Mouse (Mus musculus) heart, postnatal 0 days (tissue): Measurements from ENCODE around the gene Ccdc88c. TPM values are rescaled to one million over a fixed set of nuclear protein-coding genes. Genes with fewer than 3 reads are reported as not detected.

Source experiments
- ATAC-seq: fragments of 200-750 bp; cut with Nextera tagmentation; 2 replicates; pipeline ENCODE4 v1.8.0; 2017; ENCODE audit warnings: low read depth, moderate number of reproducible peaks, moderate library complexity; ENCODE audit not compliant: insufficient read depth
- DNase-seq: peaks from one replicate; pipeline ENCODE4 v3.0.0-alpha.2; 2016; ENCODE audit warnings: low spot score
- H3K27ac ChIP-seq: fragments of 300-500 bp; sonication (generic); 2 replicates; pipeline ENCODE4 v1.5.1; 2014; ENCODE audit warnings: low read depth, mild to moderate bottlenecking
- H3K27me3 ChIP-seq: fragments of 300-500 bp; sonication (generic); 2 replicates; pipeline ENCODE4 v1.6.1; 2014; ENCODE audit warnings: low read length, mixed read lengths; ENCODE audit not compliant: control insufficient read depth, insufficient read depth
- H3K36me3 ChIP-seq: fragments of 300-500 bp; sonication (generic); replicated peaks from 2 replicates; pipeline ENCODE4 v1.6.1; 2014; ENCODE audit warnings: low read length, mixed read lengths; ENCODE audit not compliant: control insufficient read depth, insufficient read depth
- H3K4me1 ChIP-seq: fragments of 300-500 bp; sonication (generic); 2 replicates; pipeline ENCODE4 v1.6.1; 2014; ENCODE audit warnings: antibody characterized with exemption; ENCODE audit not compliant: control insufficient read depth, insufficient read depth
- H3K4me2 ChIP-seq: fragments of 300-500 bp; sonication (generic); 2 replicates; pipeline ENCODE4 v1.6.1; 2014; ENCODE audit warnings: low read depth, mild to moderate bottlenecking, low read length, moderate library complexity
- H3K4me3 ChIP-seq: fragments of 300-500 bp; sonication (generic); 2 replicates; pipeline ENCODE4 v1.5.1; 2014; ENCODE audit warnings: low read depth, low read length
- H3K9ac ChIP-seq: fragments of 300-500 bp; sonication (generic); replicated peaks from 2 replicates; pipeline ENCODE4 v1.6.1; 2014; ENCODE audit warnings: low read depth, low read length, mixed read lengths
- H3K9me3 ChIP-seq: fragments of 300-500 bp; sonication (generic); replicated peaks from 2 replicates; pipeline ENCODE4 v1.6.1; 2016; ENCODE audit warnings: low read length; ENCODE audit not compliant: control insufficient read depth
- CTCF ChIP-seq: IDR thresholded peaks from 2 replicates; pipeline ENCODE4 v1.5.1; 2016; ENCODE audit warnings: antibody characterized with exemption, control low read depth, low read depth
- EP300 ChIP-seq: IDR thresholded peaks from 2 replicates; pipeline ENCODE4 v1.6.1; 2016; ENCODE audit warnings: antibody characterized with exemption, low read depth
- WGBS: fragments of 180-500 bp; shearing (Covaris S2); extraction: QIAGEN DNeasy Blood & Tissue Kit; methylation state at CpG from one replicate; pipeline ENCODE4 v1.1.7; 2014; 5-methylcytosine and 5-hydroxymethylcytosine counted together
- polyA plus RNA-seq: library from polyadenylated mRNA; unstranded; fragments of >200 nt; fragmentation: Nextera tagmentation; extraction: Ambion mirVana; gene quantifications from 2 replicates; pipeline ENCODE4 v1.2.1, GENCODE M21; 2015
- total RNA-seq: library from RNA; depleted of rRNA; stranded (reverse); fragments of >200 nt; gene quantifications from 2 replicates; pipeline ENCODE4 v1.2.3, GENCODE M21; 2014; ENCODE audit warnings: low replicate concordance

Gene Ccdc88c
- total and polyA plus RNA-seq, 2 experiments from 2014 or later = 1.6 to 4.7 TPM

GRCm38 (mm10) chr12:100953926-100954325, 74.9 kb downstream of the Ccdc88c start:
- Histone ChIP-seq H3K27me3 (peaks cover 27% of the 10 kb centered on the region), H3K4me1 (peaks cover 10% of the 10 kb centered on the region; the same call in 1 of the 2 replicates), H3K36me3 (no peaks in the 10 kb centered on the region), H3K27ac (no peak overlapping the region), H3K9me3 (no peaks in the 10 kb centered on the region), H3K9ac (no peak overlapping the region), H3K4me2 (no peak overlapping the region), H3K4me3 (no peak overlapping the region)
- 50% methylated on average over 8 of the region's 8 CpGs for WGBS
- DNase-seq = no peak
- TF ChIP-seq CTCF = no peak
- no peak for TF ChIP-seq EP300
- no peak for ATAC-seq

GRCm38 (mm10) chr12:100952193-100952931, 76.5 kb downstream of the Ccdc88c start:
- Histone ChIP-seq H3K4me1 (no peaks in the 10 kb centered on the region), H3K27me3 (peaks cover 34% of the 10 kb centered on the region), H3K36me3 (no peaks in the 10 kb centered on the region), H3K9me3 (no peaks in the 10 kb centered on the region), H3K4me2 (peak overlapping the region; percentile 22), H3K9ac (no peak overlapping the region), H3K4me3 (no peak overlapping the region), H3K27ac (peak overlapping the region; percentile 49; the same call in 1 of the 2 replicates)
- ATAC-seq (peak; percentile 86), DNase-seq (peak; percentile 73)
- peak; percentile 78 for TF ChIP-seq CTCF
- 0 out of 2 replicates have a peak, but pooled peaks have one; percentile 51 for TF ChIP-seq EP300
- WGBS = 28% methylated on average over 9 of the region's 9 CpGs

- H3K36me3 ChIP-seq = peaks cover 6% of the 10 kb centered on the region
- WGBS = 78% methylated on average over 5 of the region's 5 CpGs
- H3K9ac ChIP-seq = no peak overlapping the region
- H3K27ac ChIP-seq = no peak overlapping the region
- H3K27me3 ChIP-seq = peaks cover 22% of the 10 kb centered on the region
- no peak for ATAC-seq
- H3K4me1 ChIP-seq = no peaks in the 10 kb centered on the region
- no peaks in the 10 kb centered on the region for H3K9me3 ChIP-seq
- no peak overlapping the region for H3K4me2 ChIP-seq
- DNase-seq = no peak
- TF ChIP-seq CTCF (no peak), EP300 (no peak)
- no peak overlapping the region for H3K4me3 ChIP-seq
These were observed 79.7 kb downstream of the Ccdc88c start for GRCm38 (mm10) chr12:100949146-100949545.

GRCm38 (mm10) chr12:100948021-100948420, 80.8 kb downstream of the Ccdc88c start:
- no peak for TF ChIP-seq EP300
- no peak for TF ChIP-seq CTCF
- Histone ChIP-seq H3K4me2 (no peak overlapping the region), H3K27ac (no peak overlapping the region), H3K27me3 (peaks cover 22% of the 10 kb centered on the region), H3K4me1 (no peaks in the 10 kb centered on the region), H3K9me3 (no peaks in the 10 kb centered on the region), H3K9ac (no peak overlapping the region), H3K36me3 (peaks cover 6% of the 10 kb centered on the region), H3K4me3 (no peak overlapping the region)
- ATAC-seq (no peak), DNase-seq (no peak)
- 58% methylated on average over 6 of the region's 6 CpGs for WGBS

- no peak overlapping the region for H3K4me2 ChIP-seq
- H3K9me3 ChIP-seq = no peaks in the 10 kb centered on the region
- WGBS = 82% methylated on average over 12 of the region's 12 CpGs
These were observed 82.9 kb downstream of the Ccdc88c start for GRCm38 (mm10) chr12:100945948-100946347.

GRCm38 (mm10) chr12:100945501-100945900, 83.4 kb downstream of the Ccdc88c start:
- WGBS = 81% methylated on average over 12 of the region's 12 CpGs
- H3K27ac ChIP-seq = no peak overlapping the region
- H3K4me1 ChIP-seq = no peaks in the 10 kb centered on the region
- DNase-seq (no peak), ATAC-seq (no peak)
- TF ChIP-seq EP300 = no peak
- no peak for TF ChIP-seq CTCF
- no peak overlapping the region for H3K9ac ChIP-seq
- H3K4me3 ChIP-seq = no peak overlapping the region
- no peak overlapping the region for H3K4me2 ChIP-seq
- H3K36me3 ChIP-seq = peaks cover 6% of the 10 kb centered on the region
- peaks cover 21% of the 10 kb centered on the region for H3K27me3 ChIP-seq
- no peaks in the 10 kb centered on the region for H3K9me3 ChIP-seq

More at GRCm38 (mm10) chr12:100945948-100946347, 82.9 kb downstream of the Ccdc88c start:
- peaks cover 6% of the 10 kb centered on the region for H3K36me3 ChIP-seq
- ATAC-seq (no peak), DNase-seq (no peak)
- no peak overlapping the region for H3K27ac ChIP-seq
- H3K4me1 ChIP-seq = no peaks in the 10 kb centered on the region
- H3K9ac ChIP-seq = no peak overlapping the region
- H3K4me3 ChIP-seq = no peak overlapping the region
- TF ChIP-seq CTCF (no peak), EP300 (no peak)
- H3K27me3 ChIP-seq = peaks cover 22% of the 10 kb centered on the region
